Mouse (Mus musculus) heart, embryonic 13.5 days (tissue): ENCODE measurements around the gene Nkain2. TPM values are rescaled to one million over a fixed set of nuclear protein-coding genes. Genes with fewer than 3 reads are reported as not detected.
A peak's percentile ranks its signal among the peaks of the same experiment; 100 is the strongest.
"Not testable (repeated sequence)": the region's sequence is repeated elsewhere in the genome, so short reads cannot be mapped to it uniquely, and the experiment has no call there.

Experiments used
- ATAC-seq: fragments of 200-750 bp; cut with Nextera tagmentation; 2 replicates; pipeline ENCODE4 v1.8.0; 2017; ENCODE audit warnings: moderate TSS enrichment; ENCODE audit not compliant: insufficient number of reproducible peaks, low FRiP score, low TSS enrichment; ENCODE audit errors: extremely low read depth
- H3K27ac ChIP-seq: fragments of 300-500 bp; sonication (generic); replicated peaks from 2 replicates; pipeline ENCODE4 v1.5.1; 2015; ENCODE audit warnings: moderate library complexity, mild to moderate bottlenecking, inconsistent platforms
- H3K27me3 ChIP-seq: fragments of 300-500 bp; sonication (generic); replicated peaks from 2 replicates; pipeline ENCODE4 v1.6.1; 2015; ENCODE audit warnings: mild to moderate bottlenecking, inconsistent platforms
- H3K36me3 ChIP-seq: fragments of 300-500 bp; sonication (generic); 2 replicates; pipeline ENCODE4 v1.6.1; 2015; ENCODE audit warnings: mild to moderate bottlenecking, inconsistent platforms
- H3K4me1 ChIP-seq: fragments of 300-500 bp; sonication (generic); 2 replicates; pipeline ENCODE4 v1.6.1; 2015; ENCODE audit warnings: inconsistent platforms
- H3K4me2 ChIP-seq: fragments of 300-500 bp; sonication (generic); 2 replicates; pipeline ENCODE4 v1.6.1; 2015; ENCODE audit warnings: inconsistent platforms, mild to moderate bottlenecking, moderate library complexity
- H3K4me3 ChIP-seq: fragments of 300-500 bp; sonication (generic); 2 replicates; pipeline ENCODE4 v1.5.1; 2015; ENCODE audit warnings: moderate library complexity, mild to moderate bottlenecking, inconsistent platforms
- H3K9ac ChIP-seq: fragments of 300-500 bp; sonication (generic); 2 replicates; pipeline ENCODE4 v1.6.1; 2015; ENCODE audit warnings: inconsistent platforms, mild to moderate bottlenecking, moderate library complexity
- H3K9me3 ChIP-seq: fragments of 300-500 bp; sonication (generic); 2 replicates; pipeline ENCODE4 v1.6.1; 2016; ENCODE audit warnings: inconsistent platforms
- WGBS: fragments of 180-500 bp; shearing (Covaris S2); methylation state at CpG from one replicate; pipeline ENCODE4 v1.1.7; 2015; ENCODE audit warnings: mixed read lengths; 5-methylcytosine and 5-hydroxymethylcytosine counted together
- polyA plus RNA-seq: library from polyadenylated mRNA; unstranded; fragments of >200 nt; fragmentation: Nextera tagmentation; extraction: Ambion mirVana; gene quantifications from 2 replicates; pipeline ENCODE4 v1.2.1, GENCODE M21; 2015

Gene Nkain2
- polyA plus RNA-seq, 1 experiment from 2014 or later: 0.15 TPM

DNA sequence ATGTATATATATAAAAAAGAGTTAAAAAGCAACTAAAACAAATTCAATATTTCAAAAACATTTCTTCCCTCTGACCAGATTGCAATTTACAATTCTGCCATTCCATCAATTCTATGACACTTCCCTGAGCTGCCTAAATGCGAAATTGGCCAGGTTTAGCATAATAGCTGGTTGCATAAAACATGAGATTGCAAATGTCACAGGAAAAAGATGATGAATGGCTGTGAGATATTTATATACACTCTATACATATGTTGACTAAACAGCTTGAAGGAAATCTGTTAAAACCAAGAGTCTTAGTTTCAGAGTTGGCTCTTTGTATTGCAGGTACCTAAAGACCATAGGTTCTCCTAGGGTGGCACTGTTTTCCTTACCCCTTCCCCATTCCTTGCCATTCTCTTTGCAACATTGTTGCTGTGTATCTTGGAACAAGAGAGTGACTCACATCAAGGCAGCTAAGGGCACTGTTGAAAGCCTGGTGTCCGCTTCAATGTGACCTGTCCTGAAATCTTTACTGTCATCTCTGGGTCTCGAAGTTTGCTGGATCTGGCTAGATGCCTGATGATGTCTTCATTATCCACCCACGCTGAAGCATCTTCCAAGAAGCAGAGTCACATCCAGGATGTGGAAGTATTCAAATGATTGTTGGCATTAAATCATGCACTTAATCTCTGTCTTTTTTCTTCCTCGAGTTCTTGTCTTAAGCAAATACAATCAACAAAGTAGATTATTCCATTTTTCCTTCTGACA, 837.5 kb downstream of the Nkain2 start:
- Histone ChIP-seq H3K36me3 (no peaks in the 10 kb centered on the region), H3K4me3 (no peak overlapping the region), H3K27ac (no peak overlapping the region), H3K27me3 (no peaks in the 10 kb centered on the region), H3K9me3 (no peaks in the 10 kb centered on the region), H3K4me2 (no peak overlapping the region), H3K9ac (no peak overlapping the region), H3K4me1 (no peaks in the 10 kb centered on the region)
- ATAC-seq: no peak
- 71% methylated on average over 5 of the region's 5 CpGs for WGBS

DNA sequence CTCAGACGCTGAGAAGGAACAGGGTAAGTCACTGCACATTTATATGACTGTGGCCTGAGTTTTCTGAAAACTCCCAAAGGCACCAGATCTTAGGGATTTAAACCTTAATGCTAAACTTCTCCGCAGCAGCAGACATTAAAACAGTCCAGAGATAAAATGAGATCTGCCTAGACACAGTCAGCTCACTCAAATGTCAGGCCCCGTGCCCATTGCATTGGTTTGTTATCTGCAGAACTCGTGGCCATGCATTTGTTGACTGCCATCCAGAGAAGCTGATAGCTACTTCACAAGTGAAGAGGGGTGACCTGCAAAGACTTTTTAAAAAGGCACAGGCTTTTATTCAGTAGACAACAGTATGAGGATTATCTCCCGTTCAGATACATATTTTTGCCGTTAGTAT, 838.2 kb downstream of the Nkain2 start:
- Histone ChIP-seq H3K27me3 (no peaks in the 10 kb centered on the region), H3K36me3 (no peaks in the 10 kb centered on the region), H3K9me3 (no peaks in the 10 kb centered on the region), H3K4me3 (no peak overlapping the region), H3K4me2 (no peak overlapping the region), H3K27ac (no peak overlapping the region), H3K4me1 (no peaks in the 10 kb centered on the region), H3K9ac (no peak overlapping the region)
- WGBS: 47% methylated on average over 6 of the region's 6 CpGs
- ATAC-seq: no peak

DNA sequence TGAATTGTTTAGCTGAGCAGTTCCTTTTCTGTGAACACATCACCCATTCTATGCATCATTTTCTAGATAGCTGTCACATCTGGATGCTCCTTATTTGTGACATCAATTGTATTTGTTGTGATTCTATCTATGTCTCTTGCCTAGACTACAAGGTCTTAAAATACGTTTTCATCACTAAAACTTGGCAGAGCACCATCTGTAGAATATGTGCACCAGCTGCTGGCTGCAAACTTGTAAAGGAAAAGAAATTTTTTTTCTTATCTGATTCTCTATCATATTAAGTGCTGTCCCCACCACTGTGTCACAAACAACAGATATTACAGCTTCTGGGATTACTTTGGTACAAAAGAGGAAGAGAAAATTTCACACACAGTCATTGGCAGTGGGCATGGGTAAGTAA, 860.3 kb downstream of the Nkain2 start:
- Histone ChIP-seq H3K4me3 (no peak overlapping the region), H3K27ac (no peak overlapping the region), H3K36me3 (no peaks in the 10 kb centered on the region), H3K4me2 (no peak overlapping the region), H3K4me1 (no peaks in the 10 kb centered on the region), H3K27me3 (no peaks in the 10 kb centered on the region), H3K9me3 (no peaks in the 10 kb centered on the region), H3K9ac (no peak overlapping the region)
- WGBS: 28% methylated on average over 1 of the region's 1 CpGs
- ATAC-seq: no peak

DNA sequence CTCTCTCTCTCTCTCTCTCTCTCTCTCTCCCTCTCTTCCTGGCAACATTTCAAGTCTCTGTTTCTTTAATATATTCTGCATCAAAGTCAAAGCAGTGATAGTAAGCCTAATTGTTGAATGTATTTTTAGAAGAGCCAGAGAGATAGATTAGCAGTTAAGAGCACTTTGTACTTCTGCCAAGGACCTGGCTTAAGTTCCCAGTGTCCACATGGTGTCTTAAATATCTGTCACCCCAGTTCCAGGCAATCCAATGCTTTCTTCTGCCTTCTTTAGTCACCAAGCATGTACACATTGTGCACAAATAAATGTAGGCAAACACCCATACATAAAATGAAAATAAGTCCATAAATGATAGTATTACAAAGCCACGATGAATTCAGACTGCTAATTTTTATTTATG, 871.9 kb downstream of the Nkain2 start:
- no peak for ATAC-seq
- 74% methylated on average over 1 of the region's 1 CpGs for WGBS

DNA sequence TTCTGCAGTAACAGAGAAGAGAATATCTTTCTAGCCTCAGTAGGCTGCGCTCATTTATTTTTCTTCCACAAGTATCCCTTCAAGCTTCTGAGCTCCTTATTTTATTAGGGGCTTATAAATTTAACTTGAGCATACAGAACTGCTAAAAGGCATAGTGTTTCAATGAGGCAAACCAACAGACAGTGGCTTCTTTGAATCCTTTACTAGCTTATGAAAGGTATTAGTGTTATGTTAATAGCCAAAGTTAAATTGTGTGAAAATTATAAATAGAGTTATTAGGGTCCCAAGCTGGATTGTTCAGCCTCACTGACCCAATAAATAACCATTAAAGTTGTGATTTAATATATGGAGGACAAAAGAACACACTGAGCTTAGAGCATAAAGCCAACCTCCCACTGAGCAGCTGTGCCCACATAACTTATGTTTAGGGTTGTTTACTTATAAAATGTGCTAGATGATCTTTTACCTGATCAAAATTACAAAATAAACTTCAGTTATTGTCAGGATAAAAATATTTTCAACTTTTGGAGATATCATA, 889.0 kb downstream of the Nkain2 start:
- Histone ChIP-seq H3K9me3 (no peaks in the 10 kb centered on the region), H3K27me3 (no peaks in the 10 kb centered on the region), H3K4me3 (no peak overlapping the region), H3K9ac (no peak overlapping the region), H3K4me2 (no peak overlapping the region), H3K4me1 (no peaks in the 10 kb centered on the region), H3K36me3 (no peaks in the 10 kb centered on the region), H3K27ac (no peak overlapping the region)
- no peak for ATAC-seq
- 71% methylated on average over 1 of the region's 1 CpGs for WGBS

More for the DNA sequence above, 871.9 kb downstream of the Nkain2 start:
- Histone ChIP-seq H3K9ac (no peak overlapping the region), H3K9me3 (no peaks in the 10 kb centered on the region), H3K27ac (no peak overlapping the region), H3K4me2 (no peak overlapping the region), H3K4me3 (no peak overlapping the region), H3K27me3 (no peaks in the 10 kb centered on the region), H3K4me1 (no peaks in the 10 kb centered on the region), H3K36me3 (no peaks in the 10 kb centered on the region)

DNA sequence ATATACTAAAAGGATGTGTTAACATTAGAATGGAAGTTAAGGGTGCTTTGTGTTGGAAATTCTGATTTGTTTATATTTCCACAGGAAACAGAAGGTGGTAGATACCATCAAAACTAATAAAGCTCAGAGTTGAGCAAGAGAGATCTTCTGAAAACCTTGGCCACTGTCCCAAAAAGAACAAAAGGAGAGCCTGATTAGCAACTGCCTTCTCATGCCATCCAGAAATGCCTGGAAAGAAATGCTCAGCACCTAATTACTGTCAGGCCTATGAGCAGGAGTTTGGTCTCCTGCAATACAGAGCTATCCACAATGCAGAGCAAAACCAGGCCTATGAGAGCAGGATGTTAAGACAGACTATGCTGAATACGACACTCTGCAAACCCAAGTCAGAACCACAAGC, 897.1 kb downstream of the Nkain2 start:
- H3K36me3 ChIP-seq: no peaks in the 10 kb centered on the region
- no peaks in the 10 kb centered on the region for H3K4me1 ChIP-seq
- H3K4me2 ChIP-seq: no peak overlapping the region
- peak overlapping the region; percentile 21; the same call in 1 of the 2 replicates for H3K27ac ChIP-seq
- no peaks in the 10 kb centered on the region for H3K27me3 ChIP-seq
- ATAC-seq: no peak
- no peak overlapping the region for H3K4me3 ChIP-seq
- no peaks in the 10 kb centered on the region for H3K9me3 ChIP-seq
- H3K9ac ChIP-seq: no peak overlapping the region
- WGBS: 56% methylated on average over 1 of the region's 1 CpGs

DNA sequence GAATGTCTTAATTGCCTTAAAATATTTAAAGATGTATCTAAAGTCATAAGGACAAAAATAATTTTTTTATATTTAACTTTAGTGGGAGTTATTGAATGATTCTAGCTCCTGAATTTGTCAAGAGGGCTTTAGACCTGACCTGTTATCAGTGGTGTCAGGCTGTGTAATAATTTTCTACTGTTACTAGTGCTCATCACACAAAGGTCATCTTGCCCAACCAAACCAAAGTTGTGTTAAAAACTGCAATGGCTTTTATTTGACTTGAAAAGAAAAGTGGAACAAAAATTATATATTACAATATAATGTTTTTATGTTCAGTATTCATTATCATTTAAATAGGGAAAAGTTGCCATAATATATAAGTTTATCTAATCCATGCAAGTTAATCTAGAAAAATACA, 911.9 kb downstream of the Nkain2 start:
- H3K27me3 ChIP-seq: no peaks in the 10 kb centered on the region
- ATAC-seq: no peak
- no peak overlapping the region for H3K4me2 ChIP-seq
- no peak overlapping the region for H3K9ac ChIP-seq
- no peaks in the 10 kb centered on the region for H3K4me1 ChIP-seq
- no peak overlapping the region for H3K27ac ChIP-seq
- H3K4me3 ChIP-seq: no peak overlapping the region
- H3K9me3 ChIP-seq: no peaks in the 10 kb centered on the region
- H3K36me3 ChIP-seq: no peaks in the 10 kb centered on the region

DNA sequence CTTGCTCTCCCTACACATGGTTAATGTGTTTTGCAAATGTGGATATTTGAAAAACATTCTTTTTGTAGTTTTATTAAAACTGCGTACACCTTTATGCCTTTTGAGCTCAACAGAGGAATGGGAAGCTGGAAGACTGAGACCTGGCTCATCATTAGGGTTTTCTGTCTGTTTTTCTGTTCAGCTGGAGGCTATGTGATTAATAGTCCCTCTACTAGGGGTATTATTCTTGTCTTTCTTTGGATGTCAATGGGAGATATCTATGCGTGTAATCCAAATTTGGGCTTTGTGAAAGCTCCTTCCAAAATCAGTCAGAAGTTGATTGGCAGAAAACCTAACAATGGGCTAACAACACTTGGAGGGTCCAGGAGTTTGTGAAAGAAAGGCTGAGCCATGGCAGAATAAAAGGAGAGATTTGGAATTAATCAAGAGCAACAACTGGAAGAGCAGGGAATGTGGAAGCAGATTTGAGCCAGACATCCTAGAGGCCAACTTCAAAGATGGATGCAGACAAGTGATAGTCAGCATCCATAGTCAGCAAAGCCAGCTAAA, 943.0 kb downstream of the Nkain2 start:
- Histone ChIP-seq H3K9me3 (no peaks in the 10 kb centered on the region), H3K27ac (no peak overlapping the region), H3K36me3 (no peaks in the 10 kb centered on the region), H3K4me2 (no peak overlapping the region), H3K4me1 (no peaks in the 10 kb centered on the region), H3K4me3 (no peak overlapping the region), H3K27me3 (no peaks in the 10 kb centered on the region), H3K9ac (no peak overlapping the region)
- WGBS: 81% methylated on average over 2 of the region's 2 CpGs
- ATAC-seq: no peak

DNA sequence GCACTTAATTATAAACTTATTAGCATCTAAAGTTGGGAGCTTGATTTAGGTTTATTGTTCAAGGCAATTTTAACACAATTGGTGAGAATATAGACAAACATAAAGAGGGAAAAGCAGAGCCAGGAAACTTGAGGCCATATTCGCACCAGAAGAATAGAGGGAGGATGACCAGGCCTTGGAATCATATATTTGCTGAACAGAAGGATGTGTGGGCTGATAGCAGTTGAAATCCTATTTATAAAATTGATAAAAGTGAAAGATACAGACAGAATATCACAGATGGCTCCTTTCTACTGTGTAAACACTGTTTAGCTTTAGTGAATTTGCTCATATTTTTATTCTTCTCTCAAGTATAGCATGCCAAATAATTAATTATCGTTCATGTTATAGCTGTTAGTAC, 958.3 kb downstream of the Nkain2 start:
- no peak for ATAC-seq
- WGBS: 76% methylated on average over 2 of the region's 2 CpGs
- Histone ChIP-seq H3K4me3 (no peak overlapping the region), H3K27ac (no peak overlapping the region), H3K4me2 (no peak overlapping the region), H3K36me3 (no peaks in the 10 kb centered on the region), H3K9me3 (no peaks in the 10 kb centered on the region), H3K4me1 (no peaks in the 10 kb centered on the region), H3K27me3 (no peaks in the 10 kb centered on the region), H3K9ac (no peak overlapping the region)

DNA sequence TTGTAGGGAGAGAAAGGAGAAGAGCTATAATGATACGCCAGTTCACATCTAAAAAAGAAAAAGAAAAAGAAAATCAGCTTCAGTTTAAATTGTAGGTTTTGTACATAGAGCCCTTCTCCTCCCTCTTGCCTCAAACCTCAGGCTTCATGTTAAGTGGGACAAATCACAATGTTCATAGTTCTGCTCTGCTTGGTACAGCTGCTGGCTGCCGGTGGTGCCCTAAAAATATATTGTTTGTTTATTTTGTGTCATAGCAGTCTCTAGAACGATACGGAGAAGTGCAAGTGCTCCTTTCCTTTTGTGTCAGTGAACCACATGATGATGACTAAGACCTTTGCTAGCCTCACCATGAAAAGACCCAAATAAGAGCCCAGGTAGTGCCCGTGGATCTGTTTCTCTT, 962.6 kb downstream of the Nkain2 start:
- Histone ChIP-seq H3K27me3 (no peaks in the 10 kb centered on the region), H3K4me3 (no peak overlapping the region), H3K36me3 (no peaks in the 10 kb centered on the region), H3K9ac (no peak overlapping the region), H3K9me3 (no peaks in the 10 kb centered on the region), H3K4me1 (no peaks in the 10 kb centered on the region), H3K27ac (no peak overlapping the region), H3K4me2 (no peak overlapping the region)
- no peak for ATAC-seq
- 68% methylated on average over 5 of the region's 5 CpGs for WGBS

DNA sequence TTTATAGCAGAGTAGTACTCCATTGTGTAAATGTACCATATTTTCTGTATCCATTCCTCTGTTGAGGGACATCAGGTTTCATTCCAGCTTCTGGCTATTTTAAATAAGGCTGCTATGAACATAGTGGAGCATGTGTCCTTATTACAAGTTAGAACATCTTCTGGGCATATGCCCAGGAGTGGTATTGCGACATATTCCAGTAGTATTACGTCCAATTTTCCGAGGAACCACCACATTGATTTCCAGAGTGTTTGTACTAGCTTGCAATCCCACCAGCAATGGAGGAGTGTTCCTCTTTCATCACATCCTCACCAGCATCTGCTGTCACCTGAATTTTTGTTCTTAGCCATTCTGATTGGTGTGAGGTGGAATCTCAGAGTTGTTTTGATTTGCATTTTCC, 969.4 kb downstream of the Nkain2 start:
- not testable (repeated sequence) for H3K27ac ChIP-seq, H3K36me3 ChIP-seq, H3K4me1 ChIP-seq, H3K4me2 ChIP-seq, H3K9ac ChIP-seq, H3K4me3 ChIP-seq, H3K9me3 ChIP-seq, H3K27me3 ChIP-seq, ATAC-seq
- 69% methylated on average over 3 of the region's 3 CpGs for WGBS

DNA sequence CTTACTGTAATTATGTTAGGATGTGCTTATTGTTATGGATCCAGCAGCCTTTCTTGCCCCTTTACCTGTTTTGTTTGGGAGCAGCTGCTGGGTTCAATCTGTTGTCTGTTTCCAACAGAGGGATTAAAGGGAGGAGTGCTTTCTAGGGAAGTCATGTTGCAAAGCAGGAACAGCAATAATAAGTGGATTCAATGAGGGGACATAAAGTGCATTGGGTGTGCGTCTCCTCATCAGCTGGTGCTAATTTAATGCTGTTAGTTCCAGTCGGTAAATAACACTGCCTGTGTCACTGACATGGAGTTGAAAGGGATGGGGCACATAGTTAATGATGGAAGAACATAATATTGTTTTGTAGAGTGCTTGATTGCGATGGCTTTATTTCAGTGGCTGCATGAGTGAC, 982.8 kb downstream of the Nkain2 start:
- 67% methylated on average over 3 of the region's 3 CpGs for WGBS
- no peak for ATAC-seq
- Histone ChIP-seq H3K4me1 (no peaks in the 10 kb centered on the region), H3K27me3 (no peaks in the 10 kb centered on the region), H3K9me3 (no peaks in the 10 kb centered on the region), H3K4me3 (no peak overlapping the region), H3K9ac (no peak overlapping the region), H3K4me2 (no peak overlapping the region), H3K27ac (no peak overlapping the region), H3K36me3 (no peaks in the 10 kb centered on the region)
